Mouse (Mus musculus) ES-Bruce4 (cell line): ENCODE results near the gene Sult2b1. TPM values are rescaled to one million over a fixed set of nuclear protein-coding genes. Genes with fewer than 3 reads are reported as not detected.
A peak's percentile ranks its signal among the peaks of the same experiment; 100 is the strongest.

ENCODE experiments used
- H3K27ac ChIP-seq: 2 replicates; pipeline ENCODE4 v1.5.1; 2012; ENCODE audit warnings: low read length, inconsistent platforms; ENCODE audit not compliant: insufficient read depth
- H3K27me3 ChIP-seq: 2 replicates; pipeline ENCODE4 v1.6.1; 2012; ENCODE audit warnings: mild to moderate bottlenecking, low read length, inconsistent platforms; ENCODE audit not compliant: control insufficient read depth, poor library complexity, insufficient read depth, severe bottlenecking
- H3K36me3 ChIP-seq: 2 replicates; pipeline ENCODE4 v1.6.1; 2012; ENCODE audit warnings: inconsistent platforms, mild to moderate bottlenecking, low read length, moderate library complexity; ENCODE audit not compliant: control insufficient read depth, poor library complexity, insufficient read depth, severe bottlenecking
- H3K4me1 ChIP-seq: one replicate; pipeline ENCODE4 v1.8.1; 2011; ENCODE audit warnings: low read length; ENCODE audit not compliant: control insufficient read depth, insufficient read depth
- H3K4me3 ChIP-seq: 2 replicates; pipeline ENCODE4 v1.5.1; 2011; ENCODE audit warnings: low read depth, mild to moderate bottlenecking, low read length
- H3K9ac ChIP-seq: 2 replicates; pipeline ENCODE4 v1.6.1; 2012; ENCODE audit warnings: low read depth, mild to moderate bottlenecking, inconsistent platforms; ENCODE audit not compliant: poor library complexity, severe bottlenecking
- H3K9me3 ChIP-seq: replicated peaks from 2 replicates; pipeline ENCODE4 v1.6.1; 2012; ENCODE audit warnings: mild to moderate bottlenecking, low read length, inconsistent platforms; ENCODE audit not compliant: control insufficient read depth, poor library complexity, insufficient read depth, severe bottlenecking
- CTCF ChIP-seq: IDR thresholded peaks from one replicate; pipeline ENCODE4 v1.8.1; 2011; ENCODE audit warnings: low read depth, low read length
- EP300 ChIP-seq: IDR thresholded peaks from 2 replicates; pipeline ENCODE4 v1.6.1; 2011; ENCODE audit warnings: low read depth, low read length; ENCODE audit not compliant: insufficient read depth
- POLR2A ChIP-seq: IDR thresholded peaks from one replicate; pipeline ENCODE4 v1.8.1; 2011; ENCODE audit warnings: low read length; ENCODE audit not compliant: insufficient read depth
- polyA plus RNA-seq: library from polyadenylated mRNA; stranded (reverse); fragments of >200 nt; gene quantifications from 2 replicates; pipeline ENCODE4 v1.2.4, GENCODE M21; 2011; ENCODE audit warnings: low read depth; ENCODE audit not compliant: missing spikeins, insufficient read depth, insufficient read length

Sult2b1 gene
- polyA plus RNA-seq, 1 experiment: 6.4 TPM

DNA sequence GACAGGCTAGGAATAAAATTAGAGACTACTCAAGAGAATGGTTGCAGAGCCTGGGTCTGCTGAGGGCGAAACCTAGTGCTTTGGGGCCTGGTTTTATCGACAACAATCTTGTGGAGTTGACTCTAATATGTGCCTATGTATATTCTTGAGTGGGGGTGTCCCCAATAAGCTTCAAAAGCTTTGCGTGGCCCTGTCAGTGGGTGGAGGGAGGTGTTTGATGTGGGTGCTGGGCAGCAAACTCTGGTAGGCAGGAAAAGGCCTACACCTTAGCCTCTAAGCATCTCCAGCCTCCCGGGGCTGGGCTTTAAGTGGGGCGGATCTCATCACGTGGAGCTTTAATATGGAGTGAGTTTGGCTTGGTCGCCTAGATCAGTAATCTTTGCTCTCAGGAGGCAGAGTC is 14.5 kb upstream of the Sult2b1 start:
- H3K27ac ChIP-seq: no peak overlapping the region
- H3K36me3 ChIP-seq: no peaks in the 10 kb centered on the region
- H3K27me3 ChIP-seq: no peaks in the 10 kb centered on the region
- peak overlapping the region; percentile 39 for H3K4me3 ChIP-seq
- H3K4me1 ChIP-seq: peaks cover 6% of the 10 kb centered on the region
- TF ChIP-seq EP300 (no peak), POLR2A (no peak), CTCF (no peak)
- peak overlapping the region; percentile 55; the same call in 1 of the 2 replicates for H3K9ac ChIP-seq
- no peaks in the 10 kb centered on the region for H3K9me3 ChIP-seq

DNA sequence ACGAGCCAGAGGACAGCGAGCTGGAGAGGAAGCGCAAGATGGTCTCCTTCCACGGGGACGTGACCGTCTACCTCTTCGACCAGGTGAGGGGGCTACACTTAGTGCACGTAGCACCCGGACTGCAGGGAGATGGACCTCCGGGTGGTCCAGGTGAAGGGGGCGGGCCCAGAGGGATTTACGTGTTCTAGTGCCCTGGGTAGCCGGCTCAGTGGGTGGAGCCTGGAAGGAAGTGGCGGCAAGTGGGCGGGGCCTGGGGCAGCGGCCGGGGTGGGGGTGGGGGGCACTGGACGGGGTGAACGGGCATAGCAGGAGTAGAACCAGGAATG is 14.0 kb upstream of the Sult2b1 start:
- Histone ChIP-seq H3K4me3 (peak overlapping the region; percentile 84), H3K9ac (peak overlapping the region; percentile 55), H3K27me3 (no peaks in the 10 kb centered on the region), H3K36me3 (no peaks in the 10 kb centered on the region), H3K9me3 (no peaks in the 10 kb centered on the region), H3K27ac (no peak overlapping the region), H3K4me1 (peaks cover 6% of the 10 kb centered on the region)
- TF ChIP-seq EP300 (no peak), CTCF (no peak), POLR2A (no peak)

DNA sequence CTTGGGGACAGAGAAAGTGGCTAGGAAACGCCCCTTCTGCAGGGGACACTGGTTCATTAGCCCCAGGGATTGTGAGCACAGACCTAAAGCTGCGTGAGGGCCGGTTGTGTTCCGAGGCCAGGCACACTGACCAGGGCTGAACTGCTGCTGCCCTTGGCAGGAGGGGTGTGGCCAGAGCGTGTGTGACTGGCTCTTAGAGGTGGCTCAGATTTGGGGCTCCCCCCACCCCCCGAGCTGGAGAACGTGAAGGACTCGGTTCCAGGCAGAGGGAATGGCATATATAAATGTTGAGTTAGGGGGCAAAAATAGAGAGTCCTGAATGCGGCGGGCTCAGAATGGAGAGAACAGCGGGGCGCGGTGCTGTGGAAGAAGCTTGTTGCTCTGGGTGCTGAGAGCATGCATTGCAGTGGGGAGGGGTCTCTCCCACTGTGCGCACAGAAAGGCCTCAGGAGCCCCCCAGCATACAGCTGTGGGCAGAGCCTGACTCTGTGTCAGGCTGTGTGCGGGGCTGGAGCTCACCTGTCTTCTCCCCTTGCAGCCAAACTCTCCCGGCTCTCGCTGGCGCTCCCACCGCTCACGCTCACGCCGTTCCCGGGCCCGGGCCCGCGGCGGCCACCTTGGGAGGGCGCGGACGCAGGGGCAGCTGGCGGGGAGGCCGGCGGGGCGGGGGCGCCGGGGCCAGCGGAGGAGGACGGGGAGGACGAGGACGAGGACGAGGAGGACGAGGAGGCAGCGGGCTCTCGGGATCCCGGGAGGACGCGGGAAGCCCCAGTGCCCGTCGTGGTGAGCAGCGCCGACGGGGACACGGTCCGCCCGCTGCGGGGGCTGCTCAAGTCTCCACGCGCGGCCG is 13.4 kb upstream of the Sult2b1 start:
- no peak for TF ChIP-seq POLR2A
- TF ChIP-seq CTCF: no peak
- TF ChIP-seq EP300: no peak
- H3K27me3 ChIP-seq: no peaks in the 10 kb centered on the region
- peak overlapping the region; percentile 55 for H3K9ac ChIP-seq
- no peaks in the 10 kb centered on the region for H3K9me3 ChIP-seq
- H3K4me1 ChIP-seq: peaks cover 6% of the 10 kb centered on the region
- H3K4me3 ChIP-seq: peak overlapping the region; percentile 84
- H3K27ac ChIP-seq: no peak overlapping the region
- no peaks in the 10 kb centered on the region for H3K36me3 ChIP-seq

DNA sequence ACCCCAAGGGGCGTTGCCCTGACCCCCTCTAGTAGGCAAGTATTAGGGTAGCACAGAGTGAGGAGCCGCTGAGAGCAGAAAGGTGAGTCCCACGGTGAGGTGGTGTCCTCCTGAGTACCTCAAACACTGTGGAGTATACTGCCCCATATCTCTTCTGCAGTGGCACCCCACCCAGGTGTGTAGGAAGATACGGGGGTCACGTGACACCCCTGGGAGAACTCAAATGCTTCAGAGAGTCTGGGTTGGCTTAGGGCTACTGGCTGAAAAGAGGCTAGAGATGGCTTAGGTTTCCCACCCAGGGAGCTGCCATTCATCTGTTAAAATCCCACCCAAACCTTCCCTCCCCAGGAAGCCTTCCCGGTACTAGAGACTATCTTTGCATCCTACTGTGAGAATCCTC is 12.5 kb upstream of the Sult2b1 start:
- H3K4me3 ChIP-seq: no peak overlapping the region
- no peaks in the 10 kb centered on the region for H3K36me3 ChIP-seq
- TF ChIP-seq EP300 (no peak), CTCF (no peak), POLR2A (no peak)
- H3K27ac ChIP-seq: no peak overlapping the region
- H3K4me1 ChIP-seq: peaks cover 6% of the 10 kb centered on the region
- no peaks in the 10 kb centered on the region for H3K9me3 ChIP-seq
- no peak overlapping the region for H3K9ac ChIP-seq
- H3K27me3 ChIP-seq: no peaks in the 10 kb centered on the region

DNA sequence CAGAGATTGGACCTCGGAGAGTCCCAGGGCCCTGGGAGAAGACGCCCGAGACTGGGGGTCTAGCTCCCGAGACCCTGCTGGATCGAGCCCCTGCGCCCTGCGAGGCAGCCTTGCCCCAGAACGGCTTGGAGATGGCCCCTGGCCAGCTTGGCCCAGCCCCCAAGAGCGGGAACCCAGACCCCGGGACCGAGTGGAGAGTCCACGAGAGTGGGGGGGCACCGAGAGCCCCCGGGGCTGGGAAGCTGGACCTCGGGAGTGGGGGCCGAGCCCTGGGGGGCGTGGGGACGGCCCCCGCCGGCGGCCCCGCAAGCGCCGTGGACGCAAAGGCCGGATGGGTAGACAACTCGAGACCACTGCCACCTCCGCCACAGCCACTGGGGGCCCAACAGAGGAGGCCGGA is 10.5 kb upstream of the Sult2b1 start:
- H3K9ac ChIP-seq: no peak overlapping the region
- H3K27me3 ChIP-seq: no peaks in the 10 kb centered on the region
- TF ChIP-seq EP300: no peak
- no peak for TF ChIP-seq CTCF
- TF ChIP-seq POLR2A: no peak
- H3K4me1 ChIP-seq: peaks cover 6% of the 10 kb centered on the region
- H3K36me3 ChIP-seq: no peaks in the 10 kb centered on the region
- no peaks in the 10 kb centered on the region for H3K9me3 ChIP-seq
- no peak overlapping the region for H3K27ac ChIP-seq
- H3K4me3 ChIP-seq: no peak overlapping the region

DNA sequence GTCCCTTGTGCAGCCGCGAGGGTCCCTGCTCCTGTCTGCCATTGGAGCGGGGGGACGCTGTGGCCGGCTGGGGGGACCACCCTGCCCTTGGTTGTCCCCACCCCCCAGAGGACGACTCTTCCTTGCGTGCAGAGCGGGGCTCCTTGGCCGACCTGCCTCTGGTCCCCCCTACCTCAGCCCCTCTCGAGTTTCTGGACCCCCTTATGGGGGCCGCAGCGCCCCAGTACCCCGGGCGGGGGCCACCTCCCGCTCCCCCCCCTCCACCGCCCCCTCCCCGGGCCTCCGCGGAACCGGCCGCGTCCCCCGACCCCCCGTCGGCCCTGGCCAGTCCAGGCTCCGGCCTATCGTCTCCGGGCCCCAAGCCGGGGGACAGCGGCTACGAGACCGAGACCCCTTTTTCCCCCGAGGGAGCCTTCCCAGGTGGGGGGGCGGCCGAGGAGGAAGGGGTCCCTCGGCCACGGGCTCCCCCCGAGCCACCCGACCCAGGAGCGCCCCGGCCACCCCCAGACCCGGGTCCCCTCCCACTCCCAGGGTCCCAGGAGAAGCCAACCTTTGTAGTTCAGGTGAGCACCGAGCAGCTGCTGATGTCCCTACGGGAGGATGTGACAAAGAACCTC is 9.6 kb upstream of the Sult2b1 start:
- Histone ChIP-seq H3K27ac (no peak overlapping the region), H3K9ac (peak overlapping the region; percentile 14; the same call in 1 of the 2 replicates), H3K9me3 (no peaks in the 10 kb centered on the region), H3K4me3 (no peak overlapping the region), H3K27me3 (no peaks in the 10 kb centered on the region), H3K36me3 (no peaks in the 10 kb centered on the region), H3K4me1 (peaks cover 6% of the 10 kb centered on the region)
- TF ChIP-seq POLR2A: no peak
- no peak for TF ChIP-seq CTCF
- TF ChIP-seq EP300: no peak
